Mouse (Mus musculus): Measurements from ENCODE around the gene Senp7.

DNA sequence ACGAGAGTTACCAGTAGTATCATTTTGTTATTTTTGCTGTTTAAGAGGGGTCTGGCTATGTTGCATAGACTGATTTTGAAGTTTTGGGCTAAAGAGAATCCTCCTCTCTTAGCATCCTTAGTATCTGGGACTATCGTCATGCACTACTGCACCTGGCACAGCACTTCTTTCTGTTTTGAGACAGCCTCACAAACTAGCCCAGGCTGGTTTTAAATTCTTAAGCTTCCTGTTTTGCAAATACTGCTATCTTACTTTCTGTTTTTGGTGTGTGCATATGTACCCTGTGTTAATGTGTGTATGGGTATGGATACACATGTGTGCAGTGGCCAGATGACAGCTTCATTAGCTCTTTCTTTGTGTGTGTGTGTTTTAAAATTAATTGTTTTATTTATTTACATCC is 42.2 kb downstream of the Senp7 start:
- TF ChIP-seq CTCF (IDR thresholded peaks at IDR 0.05; ENCODE audit: extremely low read depth, insufficient read depth, low read length) (no peak), POLR2A (IDR thresholded peaks at IDR 0.05; ENCODE audit: extremely low read depth, insufficient read depth, low read length) (no peak)
